Mouse (Mus musculus): ENCODE measurements around the gene Phf21a.
A peak's percentile ranks its signal among the peaks of the same experiment; 100 is the strongest.

The Phf21a gene

DNA sequence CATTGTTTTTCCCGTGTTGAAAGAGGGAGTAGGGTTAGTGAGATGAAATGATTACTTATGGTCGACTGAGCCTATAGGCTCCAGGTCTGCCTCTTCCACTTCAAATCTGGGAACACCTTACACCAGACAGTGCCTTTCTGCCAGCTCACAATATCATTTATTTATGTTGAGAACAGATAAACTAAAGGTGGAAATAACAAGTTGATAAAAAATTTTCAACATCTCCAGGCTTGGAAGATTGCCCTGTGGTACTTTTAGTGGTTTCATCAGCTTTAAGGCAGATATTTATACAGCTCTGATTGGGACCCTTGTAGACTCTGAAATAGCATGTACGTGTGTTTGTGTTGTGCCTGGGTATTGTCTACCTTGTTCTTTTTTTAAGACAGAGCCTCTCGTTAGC, 83.4 kb downstream of the Phf21a start:
- no peak for DNase-seq (ENCODE audit: low spot score in 2 of 2)

DNA sequence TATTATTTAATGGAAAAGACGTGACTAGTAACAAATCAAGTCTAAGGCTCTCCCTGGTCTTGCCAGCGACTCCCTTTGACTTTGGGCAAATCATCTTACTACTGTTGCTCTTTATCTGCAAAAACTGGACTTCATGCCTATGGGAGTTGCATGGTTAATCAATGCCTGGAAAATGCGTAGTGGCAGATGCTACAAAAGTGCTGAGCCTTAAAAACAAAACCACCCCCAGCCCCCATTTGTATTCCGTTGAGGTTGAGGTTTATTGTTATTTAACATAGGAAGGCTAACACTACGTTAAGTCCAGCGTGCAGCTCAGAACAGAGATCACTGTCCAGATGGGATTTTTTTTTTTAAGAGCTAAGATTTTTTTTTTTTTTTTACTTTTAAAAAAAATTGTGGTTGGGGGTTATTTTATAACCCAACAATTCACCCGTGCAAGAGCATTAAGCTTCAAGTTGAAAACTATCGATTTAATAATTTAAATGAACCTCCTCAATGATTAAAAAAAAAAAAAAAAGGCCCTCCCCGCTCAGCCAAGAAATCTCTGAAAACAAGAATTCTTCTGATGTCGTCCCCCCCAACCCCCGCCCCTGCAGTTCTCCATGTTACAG, 89.3 kb downstream of the Phf21a start:
- no peak for DNase-seq (ENCODE audit: low spot score in 2 of 2)

DNA sequence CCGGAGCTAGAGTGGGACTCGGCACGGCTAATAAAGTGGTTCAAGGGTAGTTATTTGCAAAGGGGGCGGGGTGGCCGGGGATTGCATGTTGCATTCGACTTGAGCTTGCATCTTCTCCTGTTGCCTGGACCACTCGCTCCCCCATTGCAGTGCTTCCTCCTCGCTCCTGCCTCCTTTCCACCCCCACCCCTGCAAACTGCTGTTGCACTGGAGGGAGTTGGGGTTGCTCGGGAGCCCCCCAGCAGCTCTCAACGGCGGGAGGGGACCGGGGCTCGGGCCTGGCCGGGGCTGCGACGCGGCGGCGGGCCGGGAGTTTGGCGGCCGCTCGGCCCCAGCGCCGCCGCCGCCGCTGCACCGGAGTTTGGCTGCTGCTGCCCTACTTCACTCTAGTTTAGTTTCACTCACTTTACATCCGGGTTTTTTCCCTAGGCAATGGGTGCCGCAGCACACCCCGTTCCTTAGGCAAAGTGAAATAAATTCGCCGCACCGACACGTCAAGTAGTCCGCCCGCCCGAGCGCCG, 90.1 kb downstream of the Phf21a start:
- peak; percentile 73 to 78 for DNase-seq (ENCODE audit: low spot score in 2 of 2)

DNA sequence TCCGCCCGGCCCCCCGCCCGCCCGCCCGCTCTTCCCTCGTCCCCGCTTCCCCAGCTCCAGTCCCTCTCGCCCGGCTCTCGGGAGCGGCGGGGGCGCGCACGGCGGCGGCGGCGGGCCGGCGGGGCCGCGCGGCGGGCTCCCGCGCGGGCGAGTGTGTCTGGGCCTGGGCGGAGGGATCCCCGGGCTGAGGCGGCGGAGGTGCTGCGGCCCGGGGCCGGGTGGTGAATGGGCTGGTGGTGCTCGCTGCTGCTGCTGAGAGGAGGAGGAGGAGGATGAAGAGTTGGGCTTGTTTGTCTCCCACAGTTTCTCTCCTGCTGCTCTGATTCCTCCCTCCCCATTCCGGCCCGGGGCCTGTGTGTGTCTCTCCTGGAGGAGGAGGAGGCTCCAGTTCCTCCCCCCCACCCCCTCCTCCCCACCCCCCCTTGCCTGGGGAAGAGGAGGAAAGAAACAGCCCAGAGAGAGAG, 90.7 kb downstream of the Phf21a start:
- DNase-seq (ENCODE audit: low spot score in 2 of 2) = peak; percentile 91 to 92

DNA sequence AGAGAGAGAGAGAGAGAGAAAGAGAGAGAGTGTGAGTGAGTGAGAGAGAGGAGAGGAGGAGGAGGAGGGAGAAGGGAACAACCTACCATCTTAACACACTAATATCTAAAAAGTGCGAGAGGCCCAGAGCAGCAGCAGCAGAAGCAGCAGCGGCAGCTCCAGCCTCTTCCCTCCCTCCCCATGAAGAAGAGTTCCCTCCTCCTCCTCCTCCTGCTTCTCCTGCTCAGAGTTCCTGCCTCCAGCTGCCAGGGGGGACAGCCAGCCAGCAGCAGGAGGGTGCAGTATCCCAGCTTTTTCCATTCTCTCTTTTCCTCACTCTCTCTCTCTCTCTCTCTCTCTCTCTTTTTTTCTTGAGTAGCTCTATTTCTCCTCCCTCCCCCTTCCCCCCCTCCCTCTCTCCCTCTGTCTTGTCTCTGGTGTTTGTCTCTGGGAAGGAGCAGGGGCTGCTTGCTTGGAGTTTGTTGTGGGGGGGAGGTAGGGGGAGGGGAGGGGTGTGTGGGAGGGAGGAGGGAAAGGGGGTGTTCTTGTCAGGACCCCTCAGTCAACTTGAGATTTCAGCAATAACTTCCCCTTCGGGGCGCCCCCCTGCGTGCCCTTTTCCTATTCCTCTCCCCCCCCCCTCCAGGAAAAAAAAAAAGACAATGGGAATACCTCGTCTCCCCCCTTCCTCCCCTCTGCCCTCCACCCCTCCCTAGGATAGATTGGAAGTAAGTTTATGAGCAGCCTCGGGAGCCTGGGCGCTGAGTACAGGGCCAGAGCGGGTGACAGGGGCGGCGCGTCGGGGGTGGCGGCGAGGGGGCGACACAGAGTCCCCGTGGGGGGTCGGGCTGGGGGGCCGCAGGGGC, 91.4 kb downstream of the Phf21a start:
- peak; percentile 51 to 54 for DNase-seq (ENCODE audit: low spot score in 2 of 2)

DNA sequence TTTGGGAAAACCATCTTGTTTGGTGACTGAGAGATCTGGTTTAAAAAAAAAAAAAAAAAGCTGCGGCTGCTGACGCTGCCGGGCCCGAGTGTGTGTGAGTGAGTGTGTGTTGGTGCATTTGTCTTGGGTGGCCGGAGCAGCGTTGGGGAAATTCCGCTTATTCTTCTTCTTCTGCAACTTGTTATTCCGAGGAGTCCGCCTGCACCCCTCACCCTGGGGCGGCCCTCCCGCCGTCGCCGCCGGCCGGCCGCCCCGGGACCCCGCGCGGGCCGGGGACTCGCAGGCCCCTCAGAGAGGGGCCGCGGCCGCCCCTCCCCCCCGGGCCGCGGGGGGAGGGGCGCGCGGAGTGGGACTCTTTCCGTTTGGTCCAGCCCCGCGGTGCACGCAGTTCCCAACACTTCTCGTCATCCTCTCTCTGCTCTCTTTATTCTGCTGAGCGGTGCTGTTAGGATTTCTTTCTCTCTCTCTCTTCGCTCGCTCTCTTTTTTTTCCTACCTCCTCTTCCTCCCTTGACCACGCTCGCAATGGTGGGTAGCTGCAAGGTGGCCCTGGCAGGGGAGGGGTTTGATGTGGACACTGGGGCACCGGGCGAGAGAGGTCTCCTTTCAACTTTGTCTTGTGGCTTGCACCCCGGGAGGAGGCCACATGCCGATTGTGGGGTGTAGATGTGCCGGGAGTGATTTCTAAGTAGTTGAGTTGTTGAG, 92.3 kb downstream of the Phf21a start:
- peak; percentile 22 to 29 for DNase-seq (ENCODE audit: low spot score in 2 of 2)

DNA sequence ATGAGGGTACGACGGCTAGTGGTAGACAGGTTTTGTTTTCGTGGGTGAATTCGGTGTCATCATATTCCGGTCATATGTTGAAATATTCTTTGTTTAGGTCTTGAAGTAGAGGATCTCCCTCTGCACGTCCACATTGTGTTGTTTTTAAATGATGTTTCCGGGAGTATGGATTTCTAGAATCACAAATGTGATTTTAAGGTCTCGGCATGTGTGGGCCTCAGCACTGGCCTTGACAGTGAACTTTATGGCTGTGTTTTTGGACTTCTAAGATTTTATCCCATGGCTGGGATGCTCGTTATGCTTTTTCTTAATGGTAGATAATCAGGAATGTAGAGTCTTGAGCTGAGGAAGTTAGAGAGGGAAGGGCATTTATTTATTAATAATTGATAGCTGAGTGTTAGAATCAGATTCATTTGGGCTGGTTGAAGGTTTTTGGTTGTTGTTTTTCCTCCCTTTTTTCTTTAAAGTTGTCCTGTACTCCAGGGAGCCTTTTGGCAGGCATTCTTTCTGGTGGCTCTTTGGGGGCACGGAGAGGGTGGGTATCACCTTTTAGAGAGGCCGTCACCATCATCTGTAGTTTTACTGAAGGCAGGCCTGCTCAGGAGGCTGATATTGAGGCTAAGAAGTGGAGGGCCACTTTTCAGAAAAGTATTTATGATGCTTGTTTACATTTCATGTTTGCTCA, 93.0 kb downstream of the Phf21a start:
- no peak for DNase-seq (ENCODE audit: low spot score in 2 of 2)

DNA sequence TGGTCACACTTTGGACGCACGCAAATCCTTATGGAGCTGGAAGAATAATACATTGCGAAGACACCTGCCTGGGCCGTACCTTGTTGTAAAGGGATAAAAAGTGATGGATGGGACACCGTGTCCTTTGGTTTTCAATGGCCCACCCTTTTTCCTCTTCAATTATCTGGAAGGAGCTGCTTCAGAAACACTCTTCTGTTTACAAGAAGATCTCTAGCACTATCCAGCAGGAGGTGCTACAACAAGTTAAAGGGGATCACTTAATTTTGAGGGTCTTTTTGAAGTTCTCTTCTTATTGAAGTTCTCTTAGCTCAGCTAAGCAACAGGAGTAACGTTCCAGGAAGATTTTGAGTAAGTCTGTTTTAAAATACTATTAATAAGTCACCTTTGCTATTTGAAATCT, 94.1 kb downstream of the Phf21a start:
- no peak for DNase-seq (ENCODE audit: low spot score in 2 of 2)

DNA sequence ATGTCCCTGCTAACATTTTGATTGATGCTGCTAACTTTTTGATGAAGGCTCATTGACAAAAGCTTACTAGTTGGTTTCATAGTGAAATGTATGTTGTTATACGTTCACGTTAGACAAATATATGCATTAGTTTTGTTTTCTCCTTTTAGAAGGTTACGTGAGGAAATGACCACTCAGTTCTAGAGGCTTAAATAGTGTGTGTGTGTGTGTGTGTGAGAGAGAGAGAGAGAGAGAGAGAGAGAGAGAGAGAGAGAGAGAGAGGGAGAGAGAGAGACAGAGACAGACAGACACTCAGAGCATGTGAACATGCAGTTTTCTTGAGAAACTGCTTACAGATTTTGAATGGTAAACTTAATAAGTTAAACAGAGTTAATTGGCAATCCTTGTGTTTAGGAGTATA, 95.8 kb downstream of the Phf21a start:
- DNase-seq (ENCODE audit: low spot score in 2 of 2) = no peak

DNA sequence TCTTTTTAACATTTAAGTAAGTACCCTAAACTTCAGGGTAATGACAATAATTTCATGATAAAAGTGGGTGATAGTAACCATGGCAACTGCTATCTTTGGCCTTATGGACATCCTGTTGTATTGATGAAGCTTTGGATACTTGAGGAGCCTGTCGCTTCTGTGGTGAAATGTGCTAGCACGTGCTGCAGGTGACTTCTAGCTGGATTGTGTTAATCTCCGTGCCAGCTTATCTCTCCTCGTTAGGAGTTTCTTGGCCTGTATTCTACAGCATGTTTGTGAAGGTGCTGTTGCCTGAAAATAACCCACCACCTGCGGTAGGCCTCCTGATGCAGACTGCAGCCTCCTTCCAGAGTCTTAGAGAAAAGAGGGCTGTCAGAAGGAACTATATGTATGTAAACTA, 98.0 kb downstream of the Phf21a start:
- no peak for DNase-seq (ENCODE audit: low spot score in 2 of 2)

DNA sequence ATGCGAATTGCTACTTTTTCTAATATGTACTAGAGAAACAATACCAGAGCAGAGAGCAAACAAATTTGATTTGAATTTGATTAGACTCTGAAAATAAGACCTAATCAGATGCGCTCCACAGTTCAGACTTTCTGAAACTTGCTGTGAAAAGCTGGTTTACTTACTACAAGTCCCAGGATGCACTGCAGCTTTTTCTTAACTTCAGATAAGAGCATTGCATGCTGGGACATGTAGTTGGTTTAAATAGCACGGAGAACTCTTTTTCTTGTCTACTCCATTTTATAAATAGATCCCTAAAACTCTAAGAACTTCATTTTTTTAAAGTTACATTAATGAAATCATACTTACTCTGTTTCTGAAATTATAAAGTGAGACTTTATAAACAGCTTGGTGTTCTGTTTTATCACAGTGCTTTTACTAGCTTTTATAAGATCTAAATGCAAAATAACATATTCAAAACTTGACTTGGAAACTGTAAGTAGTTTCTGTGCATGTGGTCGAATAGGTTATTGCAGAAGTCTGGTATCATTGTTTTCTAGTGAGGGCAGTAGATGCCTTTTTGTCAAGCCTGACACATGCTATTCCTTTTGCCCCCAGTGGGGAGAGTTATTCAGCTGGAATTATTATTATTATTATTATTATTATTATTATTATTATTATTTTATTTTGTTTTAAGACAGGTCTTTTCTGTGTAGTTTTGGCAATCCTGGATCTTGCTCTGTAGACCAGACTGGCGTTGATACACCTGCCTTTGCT, 99.1 kb downstream of the Phf21a start:
- no peak for DNase-seq (ENCODE audit: low spot score in 2 of 2)

DNA sequence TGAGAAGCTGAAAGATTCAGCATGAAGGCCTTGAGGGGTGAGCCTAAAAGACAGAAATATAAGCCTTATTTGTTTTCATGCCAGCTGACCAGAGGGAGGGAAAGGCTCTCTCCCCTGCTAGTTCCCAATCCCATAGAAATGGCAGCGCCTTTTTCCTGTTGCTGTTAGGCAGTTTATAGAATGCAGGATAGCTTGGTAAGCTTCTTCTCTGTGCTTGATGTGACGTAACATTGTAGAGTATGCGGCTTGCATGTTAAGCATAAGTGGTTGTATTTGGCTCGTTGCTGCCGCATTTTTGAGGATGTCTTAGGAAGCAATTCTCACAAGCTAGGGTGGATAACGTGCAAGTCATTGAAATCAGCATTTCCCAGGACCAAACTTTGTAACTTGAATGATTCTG, 105.2 kb downstream of the Phf21a start:
- DNase-seq (ENCODE audit: low spot score in 2 of 2) = no peak

DNA sequence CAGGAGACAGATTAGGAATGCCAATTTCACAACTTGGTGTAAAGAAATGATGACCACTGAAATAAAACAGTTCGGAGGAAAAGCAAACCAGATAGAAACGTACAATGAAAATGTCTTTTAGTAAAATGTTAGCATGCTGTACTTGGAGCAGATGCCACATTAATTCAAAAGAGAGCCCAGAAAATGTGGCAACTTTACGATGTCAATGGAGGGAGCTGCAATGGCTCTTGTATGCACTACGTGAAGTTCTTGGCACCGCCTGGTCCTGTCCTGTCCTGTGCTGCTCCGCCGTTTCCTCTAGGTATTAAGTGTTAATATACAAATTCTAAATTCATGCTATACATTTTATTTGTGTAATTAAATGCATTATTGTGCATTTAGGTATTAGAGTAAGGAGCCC, 105.8 kb downstream of the Phf21a start:
- DNase-seq (ENCODE audit: low spot score in 2 of 2) = no peak

DNA sequence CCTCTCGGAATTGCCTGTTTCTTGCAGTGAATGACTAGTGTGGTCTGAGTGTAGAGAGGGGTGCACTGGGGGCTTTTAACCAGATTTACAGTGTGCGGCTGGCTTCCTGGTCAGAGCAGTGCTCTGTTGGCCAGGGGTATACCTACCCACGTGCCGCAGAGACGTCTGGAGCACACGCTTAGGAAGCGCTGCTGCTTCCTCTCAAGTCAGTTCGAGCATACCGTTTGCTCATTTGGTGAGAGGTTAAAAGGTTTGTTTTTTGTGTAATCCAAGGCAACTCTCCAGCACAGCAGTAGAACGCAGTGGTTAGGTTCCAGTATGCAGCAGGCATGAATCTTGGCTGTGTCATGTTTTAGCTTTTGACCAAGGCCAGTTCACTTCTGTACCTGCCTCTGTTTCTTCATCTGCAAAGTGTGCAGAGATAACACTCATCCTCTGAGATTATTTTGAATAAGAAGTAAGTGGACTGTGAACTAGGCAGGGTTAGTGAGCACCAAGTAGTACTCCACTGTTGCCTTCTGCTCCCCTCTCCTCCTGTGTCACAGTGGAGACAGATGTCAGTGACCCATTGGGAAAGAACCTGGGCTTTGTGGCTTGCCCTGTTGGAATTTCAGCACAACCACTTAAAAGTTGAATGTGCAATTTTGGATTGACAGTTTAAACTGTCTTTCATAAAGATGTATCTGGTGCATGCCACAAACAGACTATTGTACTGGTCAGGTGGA, 106.8 kb downstream of the Phf21a start:
- DNase-seq (ENCODE audit: low spot score in 2 of 2) = no peak

DNA sequence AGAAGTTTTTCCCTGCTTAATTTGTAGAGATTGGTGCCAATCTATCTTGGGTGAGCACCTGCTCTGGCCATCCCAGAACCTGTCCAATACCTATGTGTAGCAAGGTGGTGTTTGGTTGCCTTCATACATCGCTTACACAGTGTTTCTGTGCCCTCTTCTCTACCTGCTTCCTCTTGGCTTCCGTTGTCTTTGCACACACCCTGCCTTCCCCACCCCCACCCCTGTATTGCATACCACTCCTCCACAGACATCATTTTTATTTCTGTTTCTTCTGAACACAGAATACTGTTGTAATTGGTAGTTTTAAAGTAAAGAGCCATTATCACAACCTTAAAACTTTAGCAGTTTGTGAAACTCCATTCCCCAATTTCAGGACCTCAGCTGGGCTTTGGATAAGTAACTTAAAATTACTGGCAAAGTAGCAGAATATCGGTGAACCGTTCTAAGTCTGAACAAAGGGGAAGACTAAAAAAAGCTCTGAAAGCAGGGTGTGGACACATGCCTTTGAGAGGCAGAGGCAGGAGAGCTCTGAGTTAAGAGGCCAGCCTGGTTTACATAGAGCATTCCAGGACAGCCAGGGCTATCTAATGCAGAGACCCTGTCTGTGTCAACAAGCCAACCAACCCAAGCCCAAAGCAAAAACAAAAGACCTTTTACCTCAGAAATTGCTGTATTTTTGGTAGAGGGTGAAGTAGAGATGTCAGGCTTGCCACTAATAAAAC, 109.6 kb downstream of the Phf21a start:
- no peak for DNase-seq (ENCODE audit: low spot score in 2 of 2)

DNA sequence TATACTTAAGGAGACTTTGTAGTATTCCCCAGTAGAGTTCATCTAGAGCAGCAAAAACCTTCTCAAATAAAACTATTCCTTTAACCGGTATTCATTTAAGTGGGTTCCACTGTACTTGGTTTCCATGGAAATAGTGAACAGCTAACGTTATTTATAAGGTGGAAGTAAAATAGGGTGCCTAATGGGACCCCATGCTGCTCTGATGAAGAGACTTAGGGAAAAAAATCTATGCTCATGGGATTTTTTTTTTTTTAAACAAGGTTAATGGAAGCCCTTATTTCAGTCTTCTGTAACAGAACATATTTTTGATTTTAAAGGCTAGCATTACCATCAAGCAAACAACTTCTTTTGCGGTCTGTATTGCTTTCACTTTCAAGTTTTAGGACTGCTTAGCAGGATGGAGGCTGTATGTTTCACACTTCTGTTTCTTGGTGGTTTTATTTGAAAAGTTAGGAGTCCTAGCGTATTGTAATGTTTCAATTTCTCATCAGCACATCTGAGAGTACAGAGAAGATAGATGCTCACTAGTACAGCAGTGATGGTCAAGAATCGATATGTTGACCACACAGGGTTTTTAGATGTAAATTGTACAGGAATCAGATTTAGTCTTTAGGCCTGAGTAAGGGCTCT, 112.2 kb downstream of the Phf21a start:
- DNase-seq (ENCODE audit: low spot score in 2 of 2) = no peak

DNA sequence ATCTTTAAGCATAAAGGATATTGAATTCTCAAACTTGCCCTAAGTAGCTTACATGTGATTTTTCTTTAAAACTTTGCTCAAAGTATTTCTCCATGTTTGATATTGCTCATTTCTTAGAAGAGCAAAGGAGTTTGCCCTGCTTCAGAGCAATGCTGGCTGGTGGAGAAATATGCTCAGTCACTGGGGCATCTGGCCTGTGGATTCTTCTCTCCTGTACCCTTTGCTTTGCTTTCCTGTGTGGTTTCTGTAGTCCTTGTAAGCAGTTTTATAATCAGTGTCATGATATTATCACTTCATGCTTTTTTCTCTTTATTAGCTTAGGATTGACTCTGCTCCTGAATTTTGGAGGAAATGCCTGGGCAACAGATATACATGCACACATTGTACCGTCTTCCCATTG, 117.5 kb downstream of the Phf21a start:
- DNase-seq (ENCODE audit: low spot score in 2 of 2) = no peak

DNA sequence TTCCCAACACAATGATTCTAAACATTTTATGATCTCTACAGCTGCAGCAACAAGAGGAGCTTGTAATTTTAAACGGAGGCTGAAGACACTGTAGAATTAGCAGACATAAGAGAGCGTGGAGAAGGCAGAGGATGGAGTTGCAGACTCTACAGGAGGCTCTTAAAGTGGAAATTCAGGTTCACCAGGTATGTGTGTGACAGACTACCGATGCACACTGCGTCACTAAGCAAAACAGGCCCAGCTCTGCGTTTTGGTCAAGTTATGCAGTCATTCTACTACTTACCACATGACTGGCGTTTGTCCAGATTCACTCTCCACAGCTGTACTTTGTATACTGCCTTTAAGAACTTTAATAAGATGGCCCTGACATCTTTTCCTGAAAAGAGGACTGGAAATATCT, 128.5 kb downstream of the Phf21a start:
- DNase-seq (ENCODE audit: low spot score in 2 of 2) = no peak

DNA sequence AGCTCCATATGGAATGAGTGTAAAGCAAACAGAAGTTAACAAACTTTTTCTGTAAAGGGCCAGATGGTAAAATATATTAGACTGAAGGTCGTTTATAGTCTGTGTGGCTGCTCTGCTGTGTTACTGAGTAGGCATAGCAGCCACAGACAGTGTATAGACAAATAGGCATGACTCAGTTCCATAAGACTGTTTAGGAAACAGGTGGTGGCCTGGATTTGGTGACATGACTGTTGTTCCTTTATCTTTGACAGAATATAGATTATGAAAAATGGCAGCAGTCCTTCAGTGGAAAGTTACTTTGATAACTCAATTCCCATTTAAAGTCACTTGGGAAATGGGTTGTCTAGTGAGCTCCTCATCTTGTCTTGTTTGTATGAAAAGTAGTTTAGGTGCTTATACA, 132.7 kb downstream of the Phf21a start:
- DNase-seq (ENCODE audit: low spot score in 2 of 2) = no peak
